In the genomic region with DNA sequence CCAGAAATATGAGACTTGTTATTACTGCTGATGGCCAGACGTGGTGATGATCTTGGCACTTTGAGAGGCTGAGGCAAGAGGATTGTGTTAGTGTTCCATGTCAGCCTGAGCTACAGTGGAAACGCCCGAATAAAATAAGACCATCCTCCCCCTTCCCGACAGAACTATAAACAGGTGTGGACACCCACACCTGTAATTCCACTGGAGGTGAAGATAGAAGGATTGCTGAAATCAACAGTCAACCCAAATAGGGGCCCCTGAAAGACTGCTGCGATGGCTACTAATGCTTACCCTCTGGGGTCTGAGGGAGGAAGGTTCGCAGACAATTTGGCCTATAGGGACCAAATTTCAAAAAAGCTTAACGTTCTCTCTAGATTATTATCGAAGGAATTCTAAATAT, we compare ENCODE assay signal across 8 mouse cellular contexts. TPM values are rescaled to one million over a fixed set of nuclear protein-coding genes. Genes with fewer than 3 reads are reported as not detected.
DNase-seq lines count a peak whose midpoint lies in the region; ATAC-seq lines count a peak whose summit lies in the region.

No protein-coding gene starts in this region.

- no peak for ATAC-seq in heart, embryonic 11.5 days (replicated peaks; ENCODE audit: insufficient number of reproducible peaks, low FRiP score, low TSS enrichment)
- no peak for ATAC-seq in embryonic facial prominence, embryonic 14.5 days (ENCODE audit: low read depth)
- ATAC-seq in limb, embryonic 15.5 days (ENCODE audit: insufficient number of reproducible peaks, low FRiP score, low TSS enrichment, low read depth): no peak

- no peaks in the 10 kb centered on the region for H3K9me3 ChIP-seq in heart, embryonic 11.5 days (replicated peaks; ENCODE audit: control insufficient read depth, low read length)
- no peaks in the 10 kb centered on the region for H3K9me3 ChIP-seq in embryonic facial prominence, embryonic 14.5 days (ENCODE audit: control insufficient read depth, low read length)
- no peaks in the 10 kb centered on the region for H3K9me3 ChIP-seq in limb, embryonic 15.5 days

- H3K4me3 ChIP-seq in heart, embryonic 11.5 days (ENCODE audit: low read depth, low read length): peak overlapping the region; percentile 96
- H3K4me3 ChIP-seq in embryonic facial prominence, embryonic 14.5 days (ENCODE audit: low read depth, low read length): peak overlapping the region; percentile 91
- peak overlapping the region; percentile 88 for H3K4me3 ChIP-seq in limb, embryonic 15.5 days

- peak overlapping the region; percentile 91 for H3K27ac ChIP-seq in heart, embryonic 11.5 days (ENCODE audit: low read depth, low read length)
- peak overlapping the region; percentile 90 for H3K27ac ChIP-seq in embryonic facial prominence, embryonic 14.5 days (replicated peaks; ENCODE audit: low read depth, low read length)
- H3K27ac ChIP-seq in limb, embryonic 15.5 days: peak overlapping the region; percentile 93

- no peak for DNase-seq in heart, adult 8-10 months (ENCODE audit: low spot score)
- peak; percentile 11 for DNase-seq in CD4-positive helper T cell, adult 2 months (ENCODE audit: low read depth, low spot score)
- no peak for DNase-seq in embryonic facial prominence, embryonic 14.5 days (ENCODE audit: low spot score)
- no peak for DNase-seq in adrenal gland, adult 8-10 months
- no peak for DNase-seq in T-cell, adult 2 months (ENCODE audit: low spot score)
- DNase-seq in right cerebral cortex, adult 18-20 months: no peak

- H3K4me2 ChIP-seq in heart, embryonic 11.5 days: peak overlapping the region; percentile 89
- H3K4me2 ChIP-seq in embryonic facial prominence, embryonic 14.5 days (ENCODE audit: low read depth, low read length): peak overlapping the region; percentile 81
- peak overlapping the region; percentile 79 for H3K4me2 ChIP-seq in limb, embryonic 15.5 days

- 11% methylated on average over 8 of the region's 8 CpGs for WGBS in heart, embryonic 11.5 days (ENCODE audit: insufficient replicate concordance)
- 12% methylated on average over 8 of the region's 8 CpGs for WGBS in embryonic facial prominence, embryonic 14.5 days
- WGBS in limb, embryonic 15.5 days: 12% methylated on average over 8 of the region's 8 CpGs

- H3K4me1 ChIP-seq in heart, embryonic 11.5 days (ENCODE audit: control insufficient read depth, insufficient read depth, low read length): peaks cover 13% of the 10 kb centered on the region
- peaks cover 12% of the 10 kb centered on the region; the same call in 1 of the 2 replicates for H3K4me1 ChIP-seq in embryonic facial prominence, embryonic 14.5 days (ENCODE audit: control insufficient read depth, insufficient read depth, low read length)
- H3K4me1 ChIP-seq in limb, embryonic 15.5 days: peaks cover 18% of the 10 kb centered on the region; the same call in 1 of the 2 replicates

- H3K27me3 ChIP-seq in heart, embryonic 11.5 days (ENCODE audit: control insufficient read depth, insufficient read depth, low read length): no peaks in the 10 kb centered on the region
- H3K27me3 ChIP-seq in embryonic facial prominence, embryonic 14.5 days (replicated peaks; ENCODE audit: control insufficient read depth, insufficient read depth, low read length): no peaks in the 10 kb centered on the region
- no peaks in the 10 kb centered on the region for H3K27me3 ChIP-seq in limb, embryonic 15.5 days

- peaks cover 12% of the 10 kb centered on the region for H3K36me3 ChIP-seq in heart, embryonic 11.5 days (ENCODE audit: control insufficient read depth, insufficient read depth, low read length)
- peaks cover 26% of the 10 kb centered on the region for H3K36me3 ChIP-seq in embryonic facial prominence, embryonic 14.5 days (ENCODE audit: control insufficient read depth, insufficient read depth, low read length)
- peaks cover 34% of the 10 kb centered on the region for H3K36me3 ChIP-seq in limb, embryonic 15.5 days

- H3K9ac ChIP-seq in heart, embryonic 11.5 days (ENCODE audit: low read depth, low read length): peak overlapping the region; percentile 94
- H3K9ac ChIP-seq in embryonic facial prominence, embryonic 14.5 days (ENCODE audit: low read depth, low read length): peak overlapping the region; percentile 91
- H3K9ac ChIP-seq in limb, embryonic 15.5 days: peak overlapping the region; percentile 71

RNA-seq across cellular contexts. Expression of a gene that starts 27.3 kb away (rescaled TPM):
- 69.0 and 71.5 TPM in 2 replicates for polyA plus RNA-seq in heart, embryonic 11.5 days (2014; fragmentation: Nextera tagmentation; extraction: Ambion mirVana)
- total RNA-seq in heart, adult 8-10 months (2022): 100 to 1,000 TPM; 103 to 136 (median 112) TPM
- 72.4 and 77.5 TPM in 2 replicates for polyA plus RNA-seq in embryonic facial prominence, embryonic 14.5 days (2014; fragmentation: Nextera tagmentation; extraction: Ambion mirVana)
- polyA plus RNA-seq in limb, embryonic 15.5 days (2015; fragmentation: Nextera tagmentation; extraction: Ambion mirVana): 64.7 and 67.5 TPM in 2 replicates
- 100 to 1,000 TPM; 130 to 207 (median 167) TPM for total RNA-seq in adrenal gland, adult 8-10 months (2022)

RNA-seq across cellular contexts. Expression of a gene that starts 27.3 kb away (rescaled TPM):
- polyA plus RNA-seq in heart, embryonic 11.5 days (2014; fragmentation: Nextera tagmentation; extraction: Ambion mirVana): 31.8 and 38.4 TPM in 2 replicates
- total RNA-seq in heart, adult 8-10 months (2022): 10 to 100 TPM; 44.8 to 58.9 (median 48.6) TPM
- polyA plus RNA-seq in embryonic facial prominence, embryonic 14.5 days (2014; fragmentation: Nextera tagmentation; extraction: Ambion mirVana): 14.1 and 15.3 TPM in 2 replicates
- 24.5 and 24.9 TPM in 2 replicates for polyA plus RNA-seq in limb, embryonic 15.5 days (2015; fragmentation: Nextera tagmentation; extraction: Ambion mirVana)
- total RNA-seq in adrenal gland, adult 8-10 months (2022): 100 to 1,000 TPM in 1 of 4 experiments, 10 to 100 TPM in 3; 68.1 to 102 (median 84.3) TPM

RNA-seq across cellular contexts. Expression of a gene that starts 27.3 kb away (rescaled TPM):
- 88.6 and 98.2 TPM in 2 replicates for polyA plus RNA-seq in heart, embryonic 11.5 days (2014; fragmentation: Nextera tagmentation; extraction: Ambion mirVana)
- 10 to 100 TPM; 24.7 to 32.0 (median 29.1) TPM for total RNA-seq in heart, adult 8-10 months (2022)
- polyA plus RNA-seq in embryonic facial prominence, embryonic 14.5 days (2014; fragmentation: Nextera tagmentation; extraction: Ambion mirVana): 92.5 and 99.5 TPM in 2 replicates
- polyA plus RNA-seq in limb, embryonic 15.5 days (2015; fragmentation: Nextera tagmentation; extraction: Ambion mirVana): 93.3 and 98.9 TPM in 2 replicates
- total RNA-seq in adrenal gland, adult 8-10 months (2022): 10 to 100 TPM; 61.8 to 65.3 (median 63.0) TPM
